Mouse (Mus musculus) MEL (cell line): ENCODE results near the gene Nr1h4. TPM values are rescaled to one million over a fixed set of nuclear protein-coding genes. Genes with fewer than 3 reads are reported as not detected.

Source experiments
- DNase-seq: peaks from one replicate; pipeline ENCODE4 v3.0.0; 2011; ENCODE audit warnings: low read depth, low spot score
- H3K27ac ChIP-seq: 2 replicates; pipeline ENCODE4 v1.5.1; 2012; ENCODE audit warnings: low read depth, mild to moderate bottlenecking, control low read depth, low read length, moderate library complexity; ENCODE audit not compliant: control insufficient read depth
- H3K27me3 ChIP-seq, 2 experiments: fragments of 150-350 bp in 1 of 2; sonication (generic) in 1 of 2; 2 replicates each; pipeline ENCODE4 v1.6.1; 2012; ENCODE audit warnings: low read length in 2 of 2, mild to moderate bottlenecking in 2 of 2, improper control_type of control experiment in 1 of 2, moderate library complexity in 1 of 2; ENCODE audit not compliant: insufficient read depth in 2 of 2, control insufficient read depth in 1 of 2
- H3K36me3 ChIP-seq, 2 experiments: 2 replicates each; pipeline ENCODE4 v1.6.1; 2012 to 2014; ENCODE audit warnings: low read length in 2 of 2, improper control_type of control experiment in 1 of 2, inconsistent platforms in 1 of 2, mild to moderate bottlenecking in 1 of 2; ENCODE audit not compliant: insufficient read depth in 2 of 2, control insufficient read depth in 1 of 2
- H3K4me1 ChIP-seq, 2 experiments: fragments of 150-350 bp in 1 of 2; sonication (generic) in 1 of 2; 2 replicates each; pipeline ENCODE4 v1.6.1; 2012; ENCODE audit warnings: low read length in 2 of 2, improper control_type of control experiment in 1 of 2, mild to moderate bottlenecking in 1 of 2; ENCODE audit not compliant: insufficient read depth in 2 of 2, control insufficient read depth in 1 of 2
- H3K4me3 ChIP-seq, 2 experiments: fragments of 150-350 bp in 1 of 2; sonication (generic) in 1 of 2; 2 replicates each; pipeline ENCODE4 v1.5.1; 2012; ENCODE audit warnings: low read depth in 2 of 2, low read length in 2 of 2, mild to moderate bottlenecking in 2 of 2, moderate library complexity in 2 of 2, control low read depth in 1 of 2, improper control_type of control experiment in 1 of 2; ENCODE audit not compliant: control insufficient read depth in 1 of 2, insufficient read depth in 1 of 2
- H3K79me2 ChIP-seq: 2 replicates; pipeline ENCODE4 v1.6.1; 2012; ENCODE audit warnings: mild to moderate bottlenecking, low read length, moderate library complexity; ENCODE audit not compliant: control insufficient read depth, poor library complexity, insufficient read depth
- H3K9ac ChIP-seq: 2 replicates; pipeline ENCODE4 v1.6.1; 2012; ENCODE audit warnings: low read depth, mild to moderate bottlenecking, control low read depth, low read length, moderate library complexity; ENCODE audit not compliant: control insufficient read depth, poor library complexity, severe bottlenecking
- H3K9me3 ChIP-seq: fragments of 150-350 bp; sonication (generic); replicated peaks from 2 replicates; pipeline ENCODE4 v1.6.1; 2012; ENCODE audit warnings: mild to moderate bottlenecking, low read length, improper control_type of control experiment, moderate library complexity; ENCODE audit not compliant: insufficient read depth
- BHLHE40 ChIP-seq: IDR thresholded peaks from 2 replicates; pipeline ENCODE4 v1.6.1; 2012; ENCODE audit warnings: low read depth, mild to moderate bottlenecking, inconsistent platforms, low read length, improper control_type of control experiment, borderline replicate concordance
- CHD1 ChIP-seq: IDR thresholded peaks from 2 replicates; pipeline ENCODE4 v1.6.1; 2012; ENCODE audit warnings: low read depth, mild to moderate bottlenecking, inconsistent platforms, low read length, improper control_type of control experiment
- CHD2 ChIP-seq: IDR thresholded peaks from 2 replicates; pipeline ENCODE4 v1.6.1; 2011; ENCODE audit warnings: low read length, improper control_type of control experiment
- CTCF ChIP-seq, 3 experiments: IDR thresholded peaks in 2 of 3; conservative IDR thresholded peaks in 1 of 3; 2 replicates each; pipeline ENCODE4 v1.5.1; 2011 to 2012; ENCODE audit warnings: low read length in 3 of 3, low read depth in 2 of 3, mild to moderate bottlenecking in 2 of 3, improper control_type of control experiment in 1 of 3, inconsistent platforms in 1 of 3, mixed read lengths in 1 of 3, moderate library complexity in 1 of 3; ENCODE audit not compliant: control insufficient read depth in 1 of 3, insufficient read depth in 1 of 3, poor library complexity in 1 of 3, severe bottlenecking in 1 of 3
- E2F4 ChIP-seq: IDR thresholded peaks from 2 replicates; pipeline ENCODE4 v1.6.1; 2011; ENCODE audit warnings: low read depth, low read length, improper control_type of control experiment, borderline replicate concordance
- ELF1 ChIP-seq: IDR thresholded peaks from 2 replicates; pipeline ENCODE4 v1.6.1; 2014; ENCODE audit warnings: low read depth, mild to moderate bottlenecking, inconsistent platforms, low read length, improper control_type of control experiment, moderate library complexity
- EP300 ChIP-seq, 2 experiments: IDR thresholded peaks; 2 replicates each; pipeline ENCODE4 v1.6.1; 2011; ENCODE audit warnings: improper control_type of control experiment in 2 of 2, low read length in 2 of 2, low read depth in 1 of 2, mild to moderate bottlenecking in 1 of 2
- ETS1 ChIP-seq: IDR thresholded peaks from 2 replicates; pipeline ENCODE4 v1.6.1; 2012; ENCODE audit warnings: low read depth, mild to moderate bottlenecking, inconsistent platforms, low read length, improper control_type of control experiment, moderate library complexity
- GATA1 ChIP-seq: IDR thresholded peaks from 2 replicates; pipeline ENCODE4 v1.6.1; 2011; ENCODE audit warnings: low read depth, low read length, improper control_type of control experiment
- HCFC1 ChIP-seq: IDR thresholded peaks from 2 replicates; pipeline ENCODE4 v1.6.1; 2012; ENCODE audit warnings: low read depth, mild to moderate bottlenecking, inconsistent platforms, low read length, improper control_type of control experiment, moderate library complexity
- JUND ChIP-seq: IDR thresholded peaks from 2 replicates; pipeline ENCODE4 v1.6.1; 2011; ENCODE audit warnings: low read depth, mild to moderate bottlenecking, improper control_type of control experiment, low read length
- KAT2A ChIP-seq: conservative IDR thresholded peaks from 2 replicates; pipeline ENCODE4 v1.6.1; 2012; ENCODE audit warnings: low read depth, low read length, improper control_type of control experiment, inconsistent platforms
- MAFK ChIP-seq: IDR thresholded peaks from 2 replicates; pipeline ENCODE4 v1.6.1; 2011; ENCODE audit warnings: low read depth, mild to moderate bottlenecking, low read length, improper control_type of control experiment, borderline replicate concordance
- MAX ChIP-seq: IDR thresholded peaks from 2 replicates; pipeline ENCODE4 v1.6.1; 2011; ENCODE audit warnings: low read length, improper control_type of control experiment
- MAZ ChIP-seq: IDR thresholded peaks from 2 replicates; pipeline ENCODE4 v1.6.1; 2012; ENCODE audit warnings: low read depth, mild to moderate bottlenecking, inconsistent platforms, low read length, improper control_type of control experiment
- MEF2A ChIP-seq: IDR thresholded peaks from 2 replicates; pipeline ENCODE4 v1.6.1; 2014; ENCODE audit warnings: low read depth, mild to moderate bottlenecking, inconsistent platforms, low read length, improper control_type of control experiment; ENCODE audit not compliant: poor library complexity, insufficient replicate concordance, severe bottlenecking; ENCODE audit errors: extremely low read depth
- MXI1 ChIP-seq: IDR thresholded peaks from 2 replicates; pipeline ENCODE4 v1.6.1; 2011; ENCODE audit warnings: mild to moderate bottlenecking, low read depth, low read length, improper control_type of control experiment
- MYB ChIP-seq: IDR thresholded peaks from 2 replicates; pipeline ENCODE4 v1.6.1; 2011; ENCODE audit warnings: mild to moderate bottlenecking, low read depth, low read length, improper control_type of control experiment
- MYC ChIP-seq: IDR thresholded peaks from 2 replicates; pipeline ENCODE4 v1.6.1; 2011; ENCODE audit warnings: low read depth, mild to moderate bottlenecking, low read length, improper control_type of control experiment, moderate library complexity
- NELFE ChIP-seq: IDR thresholded peaks from 2 replicates; pipeline ENCODE4 v1.6.1; 2011; ENCODE audit warnings: low read depth, low read length, improper control_type of control experiment
- NRF1 ChIP-seq: IDR thresholded peaks from 2 replicates; pipeline ENCODE4 v1.6.1; 2014; ENCODE audit warnings: low read depth, mild to moderate bottlenecking, inconsistent platforms, low read length, improper control_type of control experiment, moderate library complexity; ENCODE audit not compliant: poor library complexity, insufficient read depth, severe bottlenecking
- POLR2A ChIP-seq, 2 experiments: IDR thresholded peaks; 2 replicates each; pipeline ENCODE4 v1.6.1; 2011 to 2012; ENCODE audit warnings: low read length in 2 of 2, mild to moderate bottlenecking in 2 of 2, control low read depth in 1 of 2, improper control_type of control experiment in 1 of 2, low read depth in 1 of 2, moderate library complexity in 1 of 2; ENCODE audit not compliant: control insufficient read depth in 1 of 2, insufficient read depth in 1 of 2, poor library complexity in 1 of 2
- POLR2AphosphoS2 ChIP-seq: IDR thresholded peaks from 2 replicates; pipeline ENCODE4 v1.6.1; 2011; ENCODE audit warnings: low read length, improper control_type of control experiment
- POLR2AphosphoS5 ChIP-seq: IDR thresholded peaks from 2 replicates; pipeline ENCODE4 v1.6.1; 2012; ENCODE audit warnings: low read depth, borderline replicate concordance, mild to moderate bottlenecking, inconsistent platforms, low read length, moderate library complexity, mixed read lengths
- RAD21 ChIP-seq: IDR thresholded peaks from 2 replicates; pipeline ENCODE4 v1.6.1; 2011; ENCODE audit warnings: mild to moderate bottlenecking, low read depth, low read length, improper control_type of control experiment
- RCOR1 ChIP-seq: IDR thresholded peaks from 2 replicates; pipeline ENCODE4 v1.6.1; 2012; ENCODE audit warnings: low read depth, mild to moderate bottlenecking, inconsistent platforms, low read length, improper control_type of control experiment
- SIN3A ChIP-seq: IDR thresholded peaks from 2 replicates; pipeline ENCODE4 v1.6.1; 2012; ENCODE audit warnings: low read length, improper control_type of control experiment, inconsistent platforms
- SMC3 ChIP-seq: IDR thresholded peaks from 2 replicates; pipeline ENCODE4 v1.6.1; 2011; ENCODE audit warnings: low read depth, low read length, improper control_type of control experiment
- TAL1 ChIP-seq: IDR thresholded peaks from 2 replicates; pipeline ENCODE4 v1.6.1; 2012; ENCODE audit warnings: mild to moderate bottlenecking, inconsistent platforms, low read length, moderate library complexity, mixed read lengths
- TBP ChIP-seq: IDR thresholded peaks from 2 replicates; pipeline ENCODE4 v1.8.0; 2011; ENCODE audit warnings: low read depth, low read length, improper control_type of control experiment
- TCF12 ChIP-seq: IDR thresholded peaks from 2 replicates; pipeline ENCODE4 v1.6.1; 2014; ENCODE audit warnings: low read depth, mild to moderate bottlenecking, inconsistent platforms, low read length, improper control_type of control experiment, moderate library complexity
- UBTF ChIP-seq: IDR thresholded peaks from 2 replicates; pipeline ENCODE4 v1.6.1; 2012; ENCODE audit warnings: low read depth, mild to moderate bottlenecking, inconsistent platforms, low read length, improper control_type of control experiment, moderate library complexity, borderline replicate concordance; ENCODE audit not compliant: insufficient read depth
- USF1 ChIP-seq: IDR thresholded peaks from 2 replicates; pipeline ENCODE4 v1.6.1; 2014; ENCODE audit warnings: low read depth, mild to moderate bottlenecking, inconsistent platforms, low read length, improper control_type of control experiment, moderate library complexity
- USF2 ChIP-seq, 2 experiments: IDR thresholded peaks; 2 replicates each; pipeline ENCODE4 v1.6.1; 2011 to 2012; ENCODE audit warnings: improper control_type of control experiment in 2 of 2, low read length in 2 of 2, borderline replicate concordance in 1 of 2, inconsistent platforms in 1 of 2, low read depth in 1 of 2, mild to moderate bottlenecking in 1 of 2; ENCODE audit not compliant: insufficient read depth in 1 of 2
- ZC3H11A ChIP-seq: IDR thresholded peaks from 2 replicates; pipeline ENCODE4 v1.6.1; 2012; ENCODE audit warnings: low read depth, mild to moderate bottlenecking, inconsistent platforms, low read length, improper control_type of control experiment
- ZKSCAN1 ChIP-seq: IDR thresholded peaks from 2 replicates; pipeline ENCODE4 v1.6.1; 2012; ENCODE audit warnings: low read depth, mild to moderate bottlenecking, inconsistent platforms, low read length, improper control_type of control experiment, moderate library complexity
- ZMIZ1 ChIP-seq: IDR thresholded peaks from 2 replicates; pipeline ENCODE4 v1.6.1; 2012; ENCODE audit warnings: low read depth, mild to moderate bottlenecking, inconsistent platforms, low read length, improper control_type of control experiment, moderate library complexity
- ZNF384 ChIP-seq: IDR thresholded peaks from 2 replicates; pipeline ENCODE4 v1.6.1; 2012; ENCODE audit warnings: low read depth, mild to moderate bottlenecking, inconsistent platforms, low read length, improper control_type of control experiment
- polyA plus RNA-seq, 2 experiments: library from polyadenylated mRNA; stranded (reverse) in 1 of 2; unstranded in 1 of 2; fragments of >175 nt in 1 of 2; fragments of >200 nt in 1 of 2; gene quantifications; 2 replicates each; pipeline versions ENCODE4 v1.2.1 to v1.2.4; 2012; ENCODE audit warnings: low replicate concordance in 2 of 2, low read depth in 1 of 2; ENCODE audit not compliant: insufficient read length in 2 of 2, insufficient read depth in 1 of 2, missing spikeins in 1 of 2
- total RNA-seq: library from RNA; depleted of rRNA; stranded (reverse); fragments of 300-350 nt; gene quantifications from 2 replicates; pipeline ENCODE4 v1.2.3, GENCODE M21; 2012

Nr1h4 gene
- total and polyA plus RNA-seq, 3 experiments: not detected

- H3K9me3 ChIP-seq: no peaks in the 10 kb centered on the region
- H3K4me3 ChIP-seq: peak overlapping the region; percentile 60 to 78
- H3K27ac ChIP-seq: peak overlapping the region; percentile 44
- peak overlapping the region; percentile 50 for H3K9ac ChIP-seq
- no peaks in the 10 kb centered on the region; a peak in 1 of 4 replicates for H3K27me3 ChIP-seq
- peak; percentile 86 for DNase-seq
- peaks cover 0 to 2% of the 10 kb centered on the region in 2 experiments; a peak in 1 of 4 replicates for H3K36me3 ChIP-seq
- H3K4me1 ChIP-seq: peaks cover 5 to 7% of the 10 kb centered on the region in 2 experiments
- H3K79me2 ChIP-seq: no peaks in the 10 kb centered on the region
- peak; percentile 72 for TF ChIP-seq GATA1
- peak; percentile 56 for TF ChIP-seq NELFE
- TF ChIP-seq ZMIZ1: peak; percentile 83
- no peak for TF ChIP-seq MYB
- no peak for TF ChIP-seq EP300 (IDR thresholded peaks at IDR 0.05; ENCODE audit: low read depth in 1 of 2, low read length in 2 of 2)
- TF ChIP-seq TAL1: no peak
- TF ChIP-seq JUND: no peak
- no peak; the same call in 1 of the 2 replicates for TF ChIP-seq HCFC1
- TF ChIP-seq UBTF: no peak
- TF ChIP-seq MAFK: no peak
- peak; percentile 67; the same call in 1 of the 2 replicates for TF ChIP-seq POLR2AphosphoS2
- TF ChIP-seq MEF2A: no peak
- TF ChIP-seq SIN3A: peak; percentile 45; the same call in 1 of the 2 replicates
- TF ChIP-seq CHD2: no peak
- no peak for TF ChIP-seq USF1
- TF ChIP-seq MAX: no peak
- TF ChIP-seq SMC3: no peak
- no peak for TF ChIP-seq USF2 (IDR thresholded peaks at IDR 0.05; ENCODE audit: borderline replicate concordance in 1 of 2, insufficient read depth in 1 of 2, low read depth in 1 of 2, low read length in 2 of 2)
- TF ChIP-seq CTCF (IDR thresholded peaks at IDR 0.05 in 2 of 3, conservative IDR thresholded peaks at IDR 0.05 in 1 of 3; ENCODE audit: control insufficient read depth in 1 of 3, insufficient read depth in 1 of 3, low read depth in 2 of 3, low read length in 3 of 3, poor library complexity in 1 of 3, severe bottlenecking in 1 of 3): no peak
- TF ChIP-seq NRF1: no peak
- TF ChIP-seq ZKSCAN1: no peak
- TF ChIP-seq TCF12: no peak
- TF ChIP-seq CHD1: no peak
- peak in 1 of 2 experiments; percentile 59; a peak in 2 of 4 replicates for TF ChIP-seq POLR2A (IDR thresholded peaks at IDR 0.05; ENCODE audit: control insufficient read depth in 1 of 2, insufficient read depth in 1 of 2, low read depth in 1 of 2, low read length in 2 of 2, poor library complexity in 1 of 2)
- TF ChIP-seq POLR2AphosphoS5: no peak
- TF ChIP-seq E2F4: no peak
- TF ChIP-seq ZC3H11A: no peak
- no peak for TF ChIP-seq KAT2A
- no peak for TF ChIP-seq BHLHE40
- no peak for TF ChIP-seq RAD21
- TF ChIP-seq MYC: no peak
- TF ChIP-seq ETS1: peak; percentile 26; the same call in 1 of the 2 replicates
- TF ChIP-seq ELF1: no peak
- no peak for TF ChIP-seq RCOR1
- no peak for TF ChIP-seq MXI1
- TF ChIP-seq ZNF384: no peak
- peak; percentile 88 for TF ChIP-seq TBP
- peak; percentile 78 for TF ChIP-seq MAZ
Observed at GRCm38 (mm10) chr10:89495537-89495936, 37.8 kb downstream of the Nr1h4 start.
